Mouse (Mus musculus) CH12.LX (cell line): ENCODE results near the gene Fancd2. TPM values are rescaled to one million over a fixed set of nuclear protein-coding genes. Genes with fewer than 3 reads are reported as not detected.

ENCODE experiments used
- DNase-seq: peaks from one replicate; pipeline ENCODE4 v3.0.0-alpha.2; 2013; ENCODE audit errors: extremely low read depth
- H3K27ac ChIP-seq: 2 replicates; pipeline ENCODE4 v1.5.1; 2012; ENCODE audit warnings: low read depth, mild to moderate bottlenecking, control low read depth, moderate library complexity; ENCODE audit not compliant: insufficient read depth
- H3K27me3 ChIP-seq: replicated peaks from 2 replicates; pipeline ENCODE3; 2012; ENCODE audit warnings: inconsistent platforms
- H3K36me3 ChIP-seq, 2 experiments: replicated peaks in 1 of 2; 2 replicates each; pipeline versions ENCODE3 to v1.6.1; 2012; ENCODE audit warnings: inconsistent platforms in 1 of 2, low read length in 1 of 2, mild to moderate bottlenecking in 1 of 2, mixed read lengths in 1 of 2, moderate library complexity in 1 of 2; ENCODE audit not compliant: control insufficient read depth in 1 of 2, insufficient read depth in 1 of 2
- H3K4me1 ChIP-seq, 2 experiments: 2 replicates each; pipeline ENCODE4 v1.6.1; 2012; ENCODE audit warnings: inconsistent platforms in 1 of 2, moderate library complexity in 1 of 2; ENCODE audit not compliant: insufficient read depth in 2 of 2, control insufficient read depth in 1 of 2
- H3K4me2 ChIP-seq: 2 replicates; pipeline ENCODE4 v1.6.1; 2012; ENCODE audit warnings: low read depth, mild to moderate bottlenecking, control low read depth; ENCODE audit not compliant: poor library complexity, insufficient read depth, severe bottlenecking
- H3K4me3 ChIP-seq, 3 experiments: fragments of 150-350 bp in 1 of 3; sonication (generic) in 1 of 3; replicated peaks in 1 of 3; 2 replicates each; pipeline versions ENCODE3 to v1.5.1; 2011 to 2012; ENCODE audit warnings: low read depth in 2 of 3, low read length in 2 of 3, mild to moderate bottlenecking in 2 of 3, moderate library complexity in 2 of 3, control low read depth in 1 of 3, improper control_type of control experiment in 1 of 3, inconsistent platforms in 1 of 3, mixed read lengths in 1 of 3; ENCODE audit not compliant: poor library complexity in 1 of 3
- H3K79me2 ChIP-seq: replicated peaks from 2 replicates; pipeline ENCODE4 v1.6.1; 2012; ENCODE audit warnings: mild to moderate bottlenecking, moderate library complexity; ENCODE audit not compliant: control insufficient read depth, poor library complexity, insufficient read depth, severe bottlenecking; ENCODE audit errors: extremely low read depth
- H3K9ac ChIP-seq: 2 replicates; pipeline ENCODE4 v1.6.1; 2012; ENCODE audit warnings: low read depth, mild to moderate bottlenecking, control low read depth, moderate library complexity; ENCODE audit not compliant: insufficient read depth
- H3K9me3 ChIP-seq: replicated peaks from 2 replicates; pipeline ENCODE3; 2012; ENCODE audit warnings: low read length, inconsistent platforms, mixed read lengths
- BHLHE40 ChIP-seq: IDR thresholded peaks from 2 replicates; pipeline ENCODE4 v1.6.1; 2011; ENCODE audit warnings: mild to moderate bottlenecking, low read depth, low read length, improper control_type of control experiment
- CTCF ChIP-seq, 2 experiments: IDR thresholded peaks in 1 of 2; conservative IDR thresholded peaks in 1 of 2; 2 replicates each; pipeline ENCODE4 v1.5.1; 2011 to 2012; ENCODE audit warnings: low read depth in 2 of 2, low read length in 2 of 2, improper control_type of control experiment in 1 of 2, inconsistent platforms in 1 of 2, mild to moderate bottlenecking in 1 of 2, moderate library complexity in 1 of 2
- E2F4 ChIP-seq: IDR thresholded peaks from 2 replicates; pipeline ENCODE4 v1.6.1; 2011; ENCODE audit warnings: low read depth, low read length, improper control_type of control experiment; ENCODE audit not compliant: insufficient replicate concordance
- ELF1 ChIP-seq: IDR thresholded peaks from 2 replicates; pipeline ENCODE4 v1.6.1; 2014; ENCODE audit warnings: low read depth, mild to moderate bottlenecking, inconsistent platforms, low read length, improper control_type of control experiment
- EP300 ChIP-seq: IDR thresholded peaks from 2 replicates; pipeline ENCODE4 v1.6.1; 2011; ENCODE audit warnings: low read length, improper control_type of control experiment
- HCFC1 ChIP-seq: IDR thresholded peaks from 2 replicates; pipeline ENCODE4 v1.6.1; 2012; ENCODE audit warnings: low read depth, mild to moderate bottlenecking, inconsistent platforms, low read length, improper control_type of control experiment
- JUND ChIP-seq: conservative IDR thresholded peaks from 2 replicates; pipeline ENCODE4 v1.6.1; 2011; ENCODE audit warnings: low read depth, low read length, improper control_type of control experiment
- MAFK ChIP-seq: IDR thresholded peaks from 2 replicates; pipeline ENCODE4 v1.6.1; 2011; ENCODE audit warnings: low read length, improper control_type of control experiment; ENCODE audit not compliant: insufficient replicate concordance
- MAX ChIP-seq: IDR thresholded peaks from 2 replicates; pipeline ENCODE4 v1.6.1; 2011; ENCODE audit warnings: low read length, improper control_type of control experiment
- MEF2A ChIP-seq: IDR thresholded peaks from 2 replicates; pipeline ENCODE4 v1.6.1; 2014; ENCODE audit warnings: low read depth, mild to moderate bottlenecking, inconsistent platforms, low read length, improper control_type of control experiment, borderline replicate concordance
- NELFE ChIP-seq: IDR thresholded peaks from 2 replicates; pipeline ENCODE4 v1.6.1; 2011; ENCODE audit warnings: low read depth, low read length, improper control_type of control experiment
- NRF1 ChIP-seq: IDR thresholded peaks from 2 replicates; pipeline ENCODE4 v1.6.1; 2014; ENCODE audit warnings: low read depth, mild to moderate bottlenecking, inconsistent platforms, low read length, improper control_type of control experiment, moderate library complexity
- PAX5 ChIP-seq: IDR thresholded peaks from 2 replicates; pipeline ENCODE4 v1.6.1; 2012; ENCODE audit warnings: low read length, inconsistent platforms, mixed read lengths
- POLR2A ChIP-seq: IDR thresholded peaks from 2 replicates; pipeline ENCODE4 v1.6.1; 2011; ENCODE audit warnings: low read depth, mild to moderate bottlenecking, improper control_type of control experiment, low read length
- POLR2AphosphoS2 ChIP-seq: IDR thresholded peaks from 2 replicates; pipeline ENCODE4 v1.6.1; 2011; ENCODE audit warnings: low read depth, low read length, improper control_type of control experiment
- RCOR1 ChIP-seq: conservative IDR thresholded peaks from 2 replicates; pipeline ENCODE4 v1.6.1; 2012; ENCODE audit warnings: low read depth, mild to moderate bottlenecking, inconsistent platforms, low read length, improper control_type of control experiment
- SMC3 ChIP-seq: IDR thresholded peaks from 2 replicates; pipeline ENCODE4 v1.6.1; 2011; ENCODE audit warnings: low read depth, low read length, improper control_type of control experiment
- TBP ChIP-seq: conservative IDR thresholded peaks from 2 replicates; pipeline ENCODE4 v1.6.1; 2011; ENCODE audit warnings: low read depth, low read length, improper control_type of control experiment
- TCF12 ChIP-seq: IDR thresholded peaks from 2 replicates; pipeline ENCODE4 v1.6.1; 2014; ENCODE audit warnings: low read depth, mild to moderate bottlenecking, inconsistent platforms, low read length, improper control_type of control experiment
- UBTF ChIP-seq: IDR thresholded peaks from 2 replicates; pipeline ENCODE4 v1.6.1; 2012; ENCODE audit warnings: low read depth, mild to moderate bottlenecking, inconsistent platforms, low read length, improper control_type of control experiment, moderate library complexity
- USF2 ChIP-seq: conservative IDR thresholded peaks from 2 replicates; pipeline ENCODE4 v1.6.1; 2011; ENCODE audit warnings: low read depth, low read length, improper control_type of control experiment
- ZC3H11A ChIP-seq: IDR thresholded peaks from 2 replicates; pipeline ENCODE4 v1.6.1; 2012; ENCODE audit warnings: low read depth, mild to moderate bottlenecking, inconsistent platforms, low read length, improper control_type of control experiment
- ZKSCAN1 ChIP-seq: IDR thresholded peaks from 2 replicates; pipeline ENCODE4 v1.6.1; 2012; ENCODE audit warnings: low read depth, inconsistent platforms, low read length, improper control_type of control experiment, borderline replicate concordance
- dilution Hi-C: fragments of 300-500 bp; cut with MboI; formaldehyde crosslinking; loops from 2 replicates; pipeline ENCODE4 v1.14.3; 2020; ENCODE audit warnings: low sequenced_read_pairs; ENCODE audit not compliant: extremely low pct_unique_long_range_greater_than_20kb, extremely low pct_ligation_motif_present
- in situ Hi-C: fragments of 300-500 bp; cut with MboI; formaldehyde crosslinking; loops from 3 replicates; pipeline ENCODE4 v1.14.3; 2019; ENCODE audit warnings: low sequenced_read_pairs, low pct_ligation_motif_present, low pct_unique_long_range_greater_than_20kb, mixed read lengths
- polyA plus RNA-seq: library from polyadenylated mRNA; unstranded; fragments of >175 nt; gene quantifications from 2 replicates; pipeline ENCODE4 v1.2.1, GENCODE M21; 2012; ENCODE audit warnings: low read depth; ENCODE audit not compliant: insufficient read length
- total RNA-seq, 2 experiments: library from RNA; depleted of rRNA; stranded (reverse); fragments of 300-350 nt in 1 of 2; fragments of >200 nt in 1 of 2; gene quantifications; 2 replicates each; pipeline ENCODE4 v1.2.3; 2012 to 2014

Fancd2 gene
- total and polyA plus RNA-seq, 3 experiments = 25.5 to 32.7 (median 30.2) TPM

GRCm38 (mm10) chr6:113576044-113576443 lies 44.6 kb downstream of the Fancd2 start:
- no peaks in the 10 kb centered on the region for H3K79me2 ChIP-seq
- dilution Hi-C loops (no loop called here), in situ Hi-C loops (no loop called here)
- no peaks in the 10 kb centered on the region for H3K4me1 ChIP-seq
- H3K36me3 ChIP-seq = peaks cover 54 to 82% of the 10 kb centered on the region in 2 experiments
- no peaks in the 10 kb centered on the region for H3K9me3 ChIP-seq
- H3K27ac ChIP-seq = no peak overlapping the region
- no peak for DNase-seq
- H3K9ac ChIP-seq = no peak overlapping the region
- no peaks in the 10 kb centered on the region for H3K27me3 ChIP-seq
- no peak overlapping the region for H3K4me2 ChIP-seq
- no peak for TF ChIP-seq TCF12
- no peak for TF ChIP-seq CTCF (conservative IDR thresholded peaks at IDR 0.05 in 1 of 2, IDR thresholded peaks at IDR 0.05 in 1 of 2; ENCODE audit: low read depth in 2 of 2, low read length in 2 of 2)
- TF ChIP-seq UBTF = no peak
- no peak for TF ChIP-seq HCFC1
- TF ChIP-seq PAX5 = no peak
- TF ChIP-seq EP300 = no peak
- TF ChIP-seq NRF1 = no peak
- no peak for TF ChIP-seq SMC3
- TF ChIP-seq BHLHE40 = no peak
- no peak for TF ChIP-seq ZC3H11A
- TF ChIP-seq JUND = no peak
- no peak for TF ChIP-seq ZKSCAN1
- no peak for TF ChIP-seq POLR2AphosphoS2
- TF ChIP-seq USF2 = no peak
- no peak overlapping the region for H3K4me3 ChIP-seq

GRCm38 (mm10) chr6:113579306-113579705 lies 47.8 kb downstream of the Fancd2 start:
- in situ Hi-C loops (no loop called here), dilution Hi-C loops (no loop called here)
- H3K27ac ChIP-seq = no peak overlapping the region
- TF ChIP-seq NELFE (no peak), ELF1 (no peak), MEF2A (no peak), POLR2A (no peak), TBP (no peak), RCOR1 (no peak), NRF1 (no peak), BHLHE40 (no peak), MAX (no peak), MAFK (no peak), ZKSCAN1 (no peak), TCF12 (no peak), E2F4 (no peak)
- DNase-seq = no peak
- no peaks in the 10 kb centered on the region for H3K9me3 ChIP-seq
- no peaks in the 10 kb centered on the region for H3K4me1 ChIP-seq
- no peak overlapping the region for H3K9ac ChIP-seq
- H3K4me3 ChIP-seq = no peak overlapping the region
- peaks cover 51 to 86% of the 10 kb centered on the region in 2 experiments for H3K36me3 ChIP-seq
- H3K4me2 ChIP-seq = no peak overlapping the region
- H3K79me2 ChIP-seq = no peaks in the 10 kb centered on the region
- H3K27me3 ChIP-seq = no peaks in the 10 kb centered on the region
